Mouse (Mus musculus) cerebellum, postnatal 4 days (tissue): ENCODE data around the gene Olfr167.
"Not testable (repeated sequence)": the region's sequence is repeated elsewhere in the genome, so short reads cannot be mapped to it uniquely, and the experiment has no call there.

ENCODE experiments used
- DNase-seq, 2 experiments: peaks; one replicate each; pipeline ENCODE4 v3.0.0; 2022; ENCODE audit warnings: low spot score in 2 of 2, mixed read lengths in 1 of 2

Gene Olfr167

DNA sequence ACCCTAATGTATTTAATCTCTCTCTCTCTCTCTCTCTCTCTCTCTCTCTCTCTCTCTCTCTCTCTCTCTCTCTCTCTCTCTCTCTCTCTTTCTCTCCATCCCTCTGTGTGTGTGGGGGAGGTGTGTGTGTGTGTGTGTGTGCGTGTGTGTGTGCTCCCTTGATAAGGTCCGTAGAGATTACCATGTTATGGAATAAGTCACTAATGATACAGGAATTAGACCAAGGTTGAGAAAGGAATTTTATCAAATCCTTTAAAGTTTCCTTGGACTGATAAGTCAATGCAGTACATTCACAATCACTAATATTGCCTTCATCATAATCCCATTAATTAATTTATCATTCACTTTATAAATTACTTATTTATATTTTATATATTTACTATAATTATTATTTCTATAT is at the start of gene Olfr167:
Gene Olfr167, minus strand, starts transcription at position 101 of the 400 bp plus-strand sequence.
- DNase-seq: no peak

GRCm38 (mm10) chr16:19571709-19572108 is 49.6 kb upstream of the Olfr167 start, which contains the start of gene Olfr169:
Gene Olfr169 (minus strand): TSS chr16:19571809.
- not testable (repeated sequence) for DNase-seq

- DNase-seq: not testable (repeated sequence)
Observed at GRCm38 (mm10) chr16:19553429-19553828, 31.4 kb upstream of the Olfr167 start.

- DNase-seq: not testable (repeated sequence)
Observed at GRCm38 (mm10) chr16:19552246-19552645, 30.2 kb upstream of the Olfr167 start.

DNA sequence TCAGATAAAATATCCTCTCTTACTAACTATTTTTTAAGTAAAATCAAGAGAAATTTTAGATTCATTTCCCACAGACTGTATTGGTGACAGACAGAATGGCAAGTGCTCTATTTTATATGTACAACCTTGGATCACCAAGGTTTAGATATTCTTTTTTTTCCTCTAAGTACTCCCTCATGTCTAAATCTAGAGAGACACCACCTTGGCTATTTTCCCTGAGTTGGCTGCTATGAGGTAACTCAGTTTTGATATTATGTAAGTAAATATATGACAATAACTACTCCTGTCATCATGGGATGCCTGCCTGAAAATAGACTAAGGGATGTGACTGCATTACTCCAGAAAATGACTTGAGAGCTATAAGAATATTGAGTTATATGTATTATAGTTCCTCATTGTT is 13.4 kb upstream of the Olfr167 start, which contains the start of gene Olfr168:
Gene Olfr168, minus strand, starts transcription at position 101 of the 400 bp plus-strand sequence.
- DNase-seq: no peak

- DNase-seq: no peak
Observed at GRCm38 (mm10) chr16:19483394-19483793, 38.7 kb downstream of the Olfr167 start, which contains the start of gene Olfr166. Gene Olfr166 (plus strand): TSS chr16:19483694.

DNA sequence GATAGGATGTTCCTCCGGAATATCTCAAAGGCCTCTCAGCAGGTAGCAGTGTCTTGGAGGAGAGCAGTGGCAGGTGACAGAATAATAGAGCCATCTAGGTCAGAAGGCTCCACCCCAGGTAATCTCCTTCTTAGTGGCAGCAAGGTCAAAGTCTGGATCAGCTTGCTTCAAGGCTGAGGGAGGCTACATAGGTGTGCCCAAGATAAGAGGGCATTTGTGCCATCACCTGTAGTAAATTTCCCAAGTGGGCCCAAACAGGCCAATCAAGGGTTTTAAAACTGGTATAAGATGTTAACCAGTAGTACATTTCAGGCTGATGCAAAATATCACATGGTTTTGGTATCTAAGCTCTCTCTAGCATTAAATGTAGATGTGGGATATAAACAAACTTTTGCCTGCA is 57.7 kb downstream of the Olfr167 start:
- DNase-seq: no peak
